Mouse (Mus musculus) liver, adult 2 months (tissue): ENCODE measurements at regions not wholly inside any gene's neighbourhood (a gene's known extent, or its start where the extent isn't known, plus 50 kb on each side); places are given as distances from the start of the nearest gene placed in this dataset.

ENCODE experiments used
- CTCF ChIP-seq: fragments of 200-500 bp; IDR thresholded peaks from 2 replicates; pipeline ENCODE4 v1.5.1; 2011; ENCODE audit warnings: low read depth, low read length, control low read depth
- POLR2A ChIP-seq: fragments of 200-500 bp; IDR thresholded peaks from 2 replicates; pipeline ENCODE4 v1.6.1; 2011; ENCODE audit warnings: low read length, control low read depth; ENCODE audit not compliant: insufficient read depth; ENCODE audit errors: extremely low read depth

- no peak for TF ChIP-seq CTCF
- TF ChIP-seq POLR2A, result no peak
Observed at GRCm38 (mm10) chr2:50687222-50687621, 390.6 kb upstream of the Mmadhc start.
